Mouse (Mus musculus) left cerebral cortex, postnatal 4 days (tissue): ENCODE data around the gene 4930572O03Rik. TPM values are rescaled to one million over a fixed set of nuclear protein-coding genes. Genes with fewer than 3 reads are reported as not detected.
"Not testable (repeated sequence)": the region's sequence is repeated elsewhere in the genome, so short reads cannot be mapped to it uniquely, and the experiment has no call there.

Experiments
- DNase-seq: peaks from one replicate; pipeline ENCODE4 v3.0.0-alpha.2; 2022
- intact Hi-C: fragments of 180-260 bp; cut with DNase I; formaldehyde crosslinking; loops from one replicate; pipeline ENCODE4 v1.15.1; 2025
- total RNA-seq, 2 experiments: library from RNA; stranded (reverse); gene quantifications; 2 replicates each; pipeline ENCODE4 v1.2.3; 2021

Gene 4930572O03Rik
- total RNA-seq, result not detected

GRCm38 (mm10) chr5:15656959-15657358 is at the start of gene 4930572O03Rik:
Gene 4930572O03Rik (minus strand): TSS chr5:15657059.
- intact Hi-C loops, DNase-seq: not testable (repeated sequence)

GRCm38 (mm10) chr5:15702891-15703290 is 46.0 kb upstream of the 4930572O03Rik start:
- peak; percentile 2 for DNase-seq
- intact Hi-C loops, result not testable (repeated sequence)

GRCm38 (mm10) chr5:15697719-15698118 is 40.9 kb upstream of the 4930572O03Rik start:
- DNase-seq, intact Hi-C loops: not testable (repeated sequence)

GRCm38 (mm10) chr5:15691849-15692248 is 35.0 kb upstream of the 4930572O03Rik start:
- not testable (repeated sequence) for DNase-seq

GRCm38 (mm10) chr5:15690822-15691221 is 34.0 kb upstream of the 4930572O03Rik start:
- intact Hi-C loops, DNase-seq: not testable (repeated sequence)

More at GRCm38 (mm10) chr5:15691849-15692248, 35.0 kb upstream of the 4930572O03Rik start:
- intact Hi-C loops, result not testable (repeated sequence)

- DNase-seq, intact Hi-C loops: not testable (repeated sequence)
These were observed 32.9 kb upstream of the 4930572O03Rik start for GRCm38 (mm10) chr5:15689659-15690213.

- DNase-seq, intact Hi-C loops: not testable (repeated sequence)
These were observed 32.2 kb upstream of the 4930572O03Rik start for GRCm38 (mm10) chr5:15688874-15689658.

- intact Hi-C loops, result not testable (repeated sequence)
These were observed 24.6 kb upstream of the 4930572O03Rik start for GRCm38 (mm10) chr5:15681301-15682035.

GRCm38 (mm10) chr5:15679980-15680949 is 23.4 kb upstream of the 4930572O03Rik start:
- intact Hi-C loops, result not testable (repeated sequence)

More at GRCm38 (mm10) chr5:15681301-15682035, 24.6 kb upstream of the 4930572O03Rik start:
- peak; percentile 4 for DNase-seq

GRCm38 (mm10) chr5:15678907-15679306 is 22.0 kb upstream of the 4930572O03Rik start:
- DNase-seq, intact Hi-C loops: not testable (repeated sequence)

More at GRCm38 (mm10) chr5:15679980-15680949, 23.4 kb upstream of the 4930572O03Rik start:
- DNase-seq, result not testable (repeated sequence)

- intact Hi-C loops, DNase-seq: not testable (repeated sequence)
These were observed 20.9 kb upstream of the 4930572O03Rik start for GRCm38 (mm10) chr5:15677750-15678149.

- intact Hi-C loops, DNase-seq: not testable (repeated sequence)
These were observed 17.8 kb upstream of the 4930572O03Rik start for GRCm38 (mm10) chr5:15674429-15675244.

- DNase-seq, intact Hi-C loops: not testable (repeated sequence)
These were observed 17.1 kb upstream of the 4930572O03Rik start for GRCm38 (mm10) chr5:15673989-15674388.

- DNase-seq, intact Hi-C loops: not testable (repeated sequence)
These were observed 13.9 kb upstream of the 4930572O03Rik start for GRCm38 (mm10) chr5:15670789-15671188.

GRCm38 (mm10) chr5:15663847-15664246 is 7.0 kb upstream of the 4930572O03Rik start:
- DNase-seq, result peak; percentile 1
- intact Hi-C loops, result not testable (repeated sequence)

GRCm38 (mm10) chr5:15652334-15652733 is 4.5 kb downstream of the 4930572O03Rik start:
- intact Hi-C loops, DNase-seq: not testable (repeated sequence)

GRCm38 (mm10) chr5:15645707-15646106 is 11.2 kb downstream of the 4930572O03Rik start:
- DNase-seq, intact Hi-C loops: not testable (repeated sequence)

GRCm38 (mm10) chr5:15637637-15638036 is 19.2 kb downstream of the 4930572O03Rik start:
- intact Hi-C loops, DNase-seq: not testable (repeated sequence)

- DNase-seq, intact Hi-C loops: not testable (repeated sequence)
These were observed 26.8 kb downstream of the 4930572O03Rik start for GRCm38 (mm10) chr5:15630068-15630467.
